26 mouse cellular contexts compared by ENCODE assay signal in the genomic region with DNA sequence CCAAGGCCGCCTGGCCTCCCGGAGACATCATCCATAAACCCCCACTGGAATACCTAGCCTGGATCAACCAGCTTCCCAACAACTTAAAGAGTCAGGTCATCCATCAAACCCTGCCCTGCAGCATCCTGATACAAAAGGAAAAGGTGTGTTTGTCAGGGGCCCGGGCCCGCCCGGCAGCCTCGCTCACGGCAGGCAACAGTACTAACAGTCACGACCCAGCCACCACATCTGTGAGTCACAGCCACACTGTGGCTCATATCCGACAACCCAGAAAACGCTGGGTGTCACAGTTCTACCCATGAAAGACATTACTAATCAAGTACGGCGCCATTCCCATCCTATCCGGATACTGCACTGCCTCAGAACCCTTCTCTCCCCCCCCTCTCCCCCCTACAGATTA. TPM values are rescaled to one million over a fixed set of nuclear protein-coding genes. Genes with fewer than 3 reads are reported as not detected.
"Had no signal": no experiment of that assay in that cellular context is flagged by ENCODE, and none has a peak within 500 bp of the region (broad histone marks: within the 10 kb centered on the region; RNA-seq: fewer than 3 reads in every experiment).

No protein-coding gene starts in this region.

- H3K9ac ChIP-seq: liver, embryonic 13.5 days; liver, embryonic 15.5 days; liver, postnatal 0 days; lung, embryonic 15.5 days; neural tube, embryonic 13.5 days; neural tube, embryonic 15.5 days had no signal

- H3K4me1 ChIP-seq: liver, embryonic 13.5 days; liver, embryonic 15.5 days; lung, embryonic 15.5 days; midbrain, embryonic 10.5 days; neural tube, embryonic 13.5 days; neural tube, embryonic 15.5 days had no signal

- ATAC-seq: liver, postnatal 0 days; lung, postnatal 0 days; midbrain, embryonic 16.5 days had no signal

- H3K9me3 ChIP-seq: liver, embryonic 13.5 days; liver, embryonic 15.5 days; lung, embryonic 15.5 days; midbrain, embryonic 10.5 days; neural tube, embryonic 13.5 days; neural tube, embryonic 15.5 days had no signal

- H3K36me3 ChIP-seq: liver, embryonic 13.5 days; liver, embryonic 15.5 days; lung, embryonic 15.5 days; midbrain, embryonic 10.5 days; neural tube, embryonic 13.5 days; neural tube, embryonic 15.5 days had no signal

- DNase-seq: liver, embryonic 13.5 days; liver, postnatal 0 days; lung, adult 2 months; lung, postnatal 14 days; lung, postnatal 4 days; midbrain, embryonic 14.5 days; retina, postnatal 1 day; right cerebral cortex, adult 18-20 months; right cerebral cortex, postnatal 4 days; spleen, adult 18-20 months; thymus, adult 2 months; thymus, postnatal 25 days; thymus, postnatal 4 days had no signal

- H3K4me2 ChIP-seq: liver, embryonic 13.5 days; liver, embryonic 15.5 days; lung, embryonic 15.5 days; neural tube, embryonic 13.5 days; neural tube, embryonic 15.5 days had no signal

- H3K27ac ChIP-seq: liver, embryonic 13.5 days; liver, embryonic 15.5 days; lung, embryonic 15.5 days; midbrain, embryonic 10.5 days; neural tube, embryonic 13.5 days; neural tube, embryonic 15.5 days had no signal

- H3K27me3 ChIP-seq: liver, embryonic 15.5 days; lung, embryonic 15.5 days; neural tube, embryonic 13.5 days; neural tube, embryonic 15.5 days had no signal

- H3K4me3 ChIP-seq: liver, embryonic 13.5 days; liver, embryonic 15.5 days; lung, embryonic 15.5 days; midbrain, embryonic 10.5 days; myocyte; neural tube, embryonic 13.5 days; neural tube, embryonic 15.5 days had no signal

RNA-seq across cellular contexts. Expression of a gene that starts 9.2 kb away (rescaled TPM):
- polyA plus RNA-seq: liver, embryonic 13.5 days; liver, embryonic 15.5 days; lung, adult 2 months; lung, postnatal 0 days; midbrain, embryonic 10.5 days; midbrain, embryonic 14.5 days; midbrain, embryonic 16.5 days; myocyte; neural tube, embryonic 11.5 days; neural tube, embryonic 13.5 days; neural tube, embryonic 15.5 days; small intestine, adult 2 months; stomach, embryonic 14.5 days; stomach, embryonic 16.5 days; urinary bladder, adult 2 months had no signal

RNA-seq across cellular contexts. Expression of a gene that starts 45.6 kb away (rescaled TPM):
- polyA plus RNA-seq: liver, embryonic 13.5 days; liver, embryonic 15.5 days; lung, postnatal 0 days; myocyte; small intestine, adult 2 months; stomach, embryonic 14.5 days; stomach, embryonic 16.5 days; urinary bladder, adult 2 months had no signal

RNA-seq across cellular contexts. Expression of a gene that starts 48.6 kb away (rescaled TPM):
- polyA plus RNA-seq: midbrain, embryonic 14.5 days had no signal
